Mouse (Mus musculus) forebrain, embryonic 12.5 days (tissue): ENCODE results near the gene Fam118b. TPM values are rescaled to one million over a fixed set of nuclear protein-coding genes. Genes with fewer than 3 reads are reported as not detected.

Source experiments
- ATAC-seq: fragments of 200-750 bp; cut with Nextera tagmentation; 2 replicates; pipeline ENCODE4 v1.8.0; 2017; ENCODE audit warnings: moderate TSS enrichment; ENCODE audit not compliant: low FRiP score
- H3K27ac ChIP-seq: fragments of 300-500 bp; sonication (generic); 2 replicates; pipeline ENCODE4 v1.5.1; 2016; ENCODE audit warnings: mild to moderate bottlenecking
- H3K27me3 ChIP-seq: fragments of 300-500 bp; sonication (generic); 2 replicates; pipeline ENCODE4 v1.6.1; 2016; ENCODE audit warnings: mild to moderate bottlenecking
- H3K36me3 ChIP-seq: fragments of 300-500 bp; sonication (generic); replicated peaks from 2 replicates; pipeline ENCODE4 v1.6.1; 2016; ENCODE audit warnings: mild to moderate bottlenecking
- H3K4me1 ChIP-seq: fragments of 300-500 bp; sonication (generic); 2 replicates; pipeline ENCODE4 v1.6.1; 2016
- H3K4me2 ChIP-seq: fragments of 300-500 bp; sonication (generic); 2 replicates; pipeline ENCODE4 v1.6.1; 2016; ENCODE audit warnings: mild to moderate bottlenecking, moderate library complexity
- H3K4me3 ChIP-seq: fragments of 300-500 bp; sonication (generic); replicated peaks from 2 replicates; pipeline ENCODE4 v1.5.1; 2016; ENCODE audit warnings: mild to moderate bottlenecking
- H3K9ac ChIP-seq: fragments of 300-500 bp; sonication (generic); 2 replicates; pipeline ENCODE4 v1.6.1; 2016; ENCODE audit warnings: mild to moderate bottlenecking
- H3K9me3 ChIP-seq: fragments of 300-500 bp; sonication (generic); 2 replicates; pipeline ENCODE4 v1.6.1; 2016
- WGBS: fragments of 180-500 bp; shearing (Covaris S2); methylation state at CpG from one replicate; pipeline ENCODE4 v1.1.7; 2016; 5-methylcytosine and 5-hydroxymethylcytosine counted together
- polyA plus RNA-seq: library from polyadenylated mRNA; unstranded; fragments of >200 nt; fragmentation: Nextera tagmentation; extraction: Ambion mirVana; gene quantifications from 2 replicates; pipeline ENCODE4 v1.2.1, GENCODE M21; 2016

Fam118b gene
- polyA plus RNA-seq, 1 experiment from 2014 or later, result 73.9 TPM

- Histone ChIP-seq H3K4me2 (no peak overlapping the region), H3K27me3 (peaks cover 21% of the 10 kb centered on the region), H3K36me3 (no peaks in the 10 kb centered on the region), H3K9me3 (no peaks in the 10 kb centered on the region), H3K27ac (no peak overlapping the region), H3K4me3 (no peak overlapping the region), H3K9ac (no peak overlapping the region), H3K4me1 (peaks cover 6% of the 10 kb centered on the region; the same call in 1 of the 2 replicates)
- 17% methylated on average over 7 of the region's 7 CpGs for WGBS
- ATAC-seq, result 0 out of 2 replicates have a peak, but pooled peaks have one; percentile 51
These were observed 22.4 kb upstream of the Fam118b start for GRCm38 (mm10) chr9:35289992-35290391.

DNA sequence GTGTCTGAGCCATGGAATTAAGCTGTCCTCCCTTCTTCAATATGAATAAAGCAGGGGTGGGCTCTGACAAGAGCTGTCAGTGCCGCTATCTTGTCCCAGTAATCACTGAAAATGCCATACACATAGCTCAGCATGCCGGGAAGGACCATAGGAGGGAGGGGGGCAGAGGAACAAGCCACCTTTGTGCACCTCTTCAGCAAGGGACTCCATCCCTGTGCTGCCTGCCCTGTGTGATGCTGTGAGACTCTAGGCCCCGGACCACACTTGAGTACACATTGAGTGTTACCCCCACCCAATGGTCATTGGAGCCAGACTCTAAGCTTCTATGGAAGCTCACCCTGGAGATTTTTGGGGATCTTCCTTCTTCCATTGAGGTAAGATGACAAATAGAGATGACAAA, 18.7 kb upstream of the Fam118b start:
- no peaks in the 10 kb centered on the region for H3K9me3 ChIP-seq
- H3K9ac ChIP-seq, result no peak overlapping the region
- H3K4me2 ChIP-seq, result no peak overlapping the region
- no peak overlapping the region for H3K27ac ChIP-seq
- 90% methylated on average over 3 of the region's 3 CpGs for WGBS
- H3K4me1 ChIP-seq, result peaks cover 16% of the 10 kb centered on the region
- no peaks in the 10 kb centered on the region for H3K36me3 ChIP-seq
- H3K4me3 ChIP-seq, result no peak overlapping the region
- ATAC-seq, result no peak
- peaks cover 23% of the 10 kb centered on the region for H3K27me3 ChIP-seq

DNA sequence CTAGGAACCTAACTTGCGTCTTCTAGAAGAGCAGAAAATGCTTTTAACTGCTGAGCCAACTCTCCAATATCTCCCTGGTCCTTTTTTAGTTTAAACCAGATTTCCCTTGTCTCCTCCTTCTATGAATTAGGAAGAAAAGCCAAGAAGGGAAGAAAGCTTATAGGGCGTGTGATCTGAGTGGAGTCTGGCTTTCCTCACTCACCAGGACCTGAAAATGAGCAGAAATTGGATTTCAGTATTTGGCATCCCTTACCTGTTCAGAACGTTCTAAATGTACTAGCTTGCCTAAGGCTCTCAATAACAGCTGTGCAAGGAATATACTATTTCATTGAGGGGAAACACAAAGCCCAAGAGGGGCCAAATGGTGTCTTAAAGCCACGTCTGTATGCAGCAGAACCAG, 16.7 kb upstream of the Fam118b start:
- no peak for ATAC-seq
- no peaks in the 10 kb centered on the region for H3K9me3 ChIP-seq
- H3K27ac ChIP-seq, result no peak overlapping the region
- H3K9ac ChIP-seq, result 0 out of 2 replicates have a peak overlapping the region, but pooled peaks have one; percentile 12
- H3K4me3 ChIP-seq, result no peak overlapping the region
- H3K4me2 ChIP-seq, result no peak overlapping the region
- 88% methylated on average over 4 of the region's 4 CpGs for WGBS
- H3K27me3 ChIP-seq, result peaks cover 23% of the 10 kb centered on the region
- peaks cover 9% of the 10 kb centered on the region for H3K4me1 ChIP-seq
- H3K36me3 ChIP-seq, result no peaks in the 10 kb centered on the region

GRCm38 (mm10) chr9:35283415-35284069, 15.9 kb upstream of the Fam118b start:
- 80% methylated on average over 13 of the region's 13 CpGs for WGBS
- H3K36me3 ChIP-seq, result no peaks in the 10 kb centered on the region
- H3K27me3 ChIP-seq, result peaks cover 21% of the 10 kb centered on the region
- no peak overlapping the region for H3K4me2 ChIP-seq
- no peak overlapping the region for H3K4me3 ChIP-seq
- 0 out of 2 replicates have a peak overlapping the region, but pooled peaks have one; percentile 12 for H3K9ac ChIP-seq
- ATAC-seq, result no peak
- H3K4me1 ChIP-seq, result peaks cover 9% of the 10 kb centered on the region
- no peak overlapping the region for H3K27ac ChIP-seq
- no peaks in the 10 kb centered on the region for H3K9me3 ChIP-seq

GRCm38 (mm10) chr9:35282851-35283200, 15.2 kb upstream of the Fam118b start:
- 74% methylated on average over 5 of the region's 5 CpGs for WGBS
- ATAC-seq, result peak; percentile 31; the same call in 1 of the 2 replicates
- H3K36me3 ChIP-seq, result peaks cover 3% of the 10 kb centered on the region
- no peak overlapping the region for H3K9ac ChIP-seq
- peaks cover 9% of the 10 kb centered on the region for H3K4me1 ChIP-seq
- no peak overlapping the region for H3K4me2 ChIP-seq
- no peak overlapping the region for H3K27ac ChIP-seq
- no peak overlapping the region for H3K4me3 ChIP-seq
- no peaks in the 10 kb centered on the region for H3K9me3 ChIP-seq
- peaks cover 15% of the 10 kb centered on the region for H3K27me3 ChIP-seq

GRCm38 (mm10) chr9:35282006-35282850, 14.6 kb upstream of the Fam118b start:
- Histone ChIP-seq H3K4me3 (no peak overlapping the region), H3K27me3 (peaks cover 10% of the 10 kb centered on the region), H3K27ac (no peak overlapping the region), H3K9ac (no peak overlapping the region), H3K36me3 (peaks cover 9% of the 10 kb centered on the region), H3K9me3 (no peaks in the 10 kb centered on the region), H3K4me2 (no peak overlapping the region), H3K4me1 (peaks cover 9% of the 10 kb centered on the region)
- peak; percentile 23; the same call in 1 of the 2 replicates for ATAC-seq
- WGBS, result 22% methylated on average over 5 of the region's 5 CpGs

DNA sequence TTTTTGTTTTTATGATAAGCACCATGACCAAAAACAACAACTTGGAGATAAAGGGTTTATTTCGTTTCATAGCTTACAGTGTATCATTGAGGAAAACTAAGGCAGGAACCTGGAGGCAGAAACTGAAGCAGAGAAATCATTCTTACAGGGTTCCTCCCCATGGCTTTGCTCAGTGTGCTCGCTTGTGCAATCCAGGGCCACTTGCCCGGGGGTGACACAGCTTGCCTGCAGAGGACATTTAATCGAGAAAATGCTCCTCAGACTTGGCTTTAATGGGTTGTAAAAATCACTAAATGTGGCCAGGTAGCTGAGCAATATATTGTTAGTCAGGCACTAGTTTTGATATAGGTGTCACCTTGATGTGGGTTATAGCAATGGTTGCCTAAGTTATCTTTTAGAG, 10.8 kb upstream of the Fam118b start:
- Histone ChIP-seq H3K36me3 (peaks cover 39% of the 10 kb centered on the region), H3K9me3 (no peaks in the 10 kb centered on the region), H3K4me2 (no peak overlapping the region), H3K4me1 (peaks cover 4% of the 10 kb centered on the region), H3K4me3 (no peak overlapping the region), H3K9ac (no peak overlapping the region), H3K27ac (no peak overlapping the region), H3K27me3 (peaks cover 3% of the 10 kb centered on the region; the same call in 1 of the 2 replicates)
- 86% methylated on average over 4 of the region's 4 CpGs for WGBS
- no peak for ATAC-seq

GRCm38 (mm10) chr9:35277855-35278365, 10.3 kb upstream of the Fam118b start:
- no peak overlapping the region for H3K4me3 ChIP-seq
- no peaks in the 10 kb centered on the region for H3K9me3 ChIP-seq
- no peak overlapping the region for H3K4me2 ChIP-seq
- 87% methylated on average over 3 of the region's 3 CpGs for WGBS
- no peak for ATAC-seq
- no peak overlapping the region for H3K27ac ChIP-seq
- no peaks in the 10 kb centered on the region for H3K4me1 ChIP-seq
- H3K9ac ChIP-seq, result no peak overlapping the region
- peaks cover 45% of the 10 kb centered on the region for H3K36me3 ChIP-seq
- no peaks in the 10 kb centered on the region for H3K27me3 ChIP-seq

- whole genome bisulfite sequencing, result 2% methylated on average over 21 of the region's 21 CpGs
- peak; percentile 58 for ATAC-seq
These were observed 541 bp upstream of the Fam118b start for GRCm38 (mm10) chr9:35267976-35268715.

DNA sequence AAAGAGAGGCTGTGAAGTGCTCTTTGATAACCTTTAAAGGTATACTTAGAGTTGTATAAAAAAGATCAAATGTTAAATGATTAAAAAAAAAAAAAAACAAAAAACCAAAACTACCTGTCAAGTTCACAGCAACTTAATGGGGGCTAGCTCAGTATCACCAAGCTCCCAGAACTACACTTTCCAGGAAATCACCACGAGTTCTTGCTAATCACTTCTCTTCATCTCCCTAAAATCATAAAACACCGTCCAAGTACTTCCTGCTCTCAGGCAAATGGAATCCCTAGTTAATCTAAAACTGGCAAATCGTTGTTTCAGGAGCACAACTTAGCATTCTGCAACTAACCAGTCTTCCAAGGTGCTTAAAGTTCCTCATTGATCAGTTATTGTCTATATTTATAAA, 3.1 kb downstream of the Fam118b start:
- Histone ChIP-seq H3K27me3 (no peaks in the 10 kb centered on the region), H3K4me3 (no peak overlapping the region), H3K36me3 (peaks cover 5% of the 10 kb centered on the region; the same call in 1 of the 2 replicates), H3K4me1 (peaks cover 17% of the 10 kb centered on the region), H3K27ac (no peak overlapping the region), H3K9me3 (no peaks in the 10 kb centered on the region), H3K4me2 (no peak overlapping the region), H3K9ac (no peak overlapping the region)
- ATAC-seq, result no peak
- 92% methylated on average over 3 of the region's 3 CpGs for WGBS

More at GRCm38 (mm10) chr9:35267976-35268715, 541 bp upstream of the Fam118b start:
- Histone ChIP-seq H3K27me3 (no peaks in the 10 kb centered on the region), H3K36me3 (peaks cover 16% of the 10 kb centered on the region), H3K27ac (no peak overlapping the region), H3K9me3 (no peaks in the 10 kb centered on the region), H3K4me3 (peak overlapping the region; percentile 61), H3K4me2 (peak overlapping the region; percentile 80), H3K9ac (peak overlapping the region; percentile 67), H3K4me1 (peaks cover 17% of the 10 kb centered on the region)

GRCm38 (mm10) chr9:35263431-35263830, 4.2 kb downstream of the Fam118b start:
- peaks cover 12% of the 10 kb centered on the region for H3K4me1 ChIP-seq
- no peak overlapping the region for H3K4me3 ChIP-seq
- no peak overlapping the region for H3K27ac ChIP-seq
- no peaks in the 10 kb centered on the region for H3K9me3 ChIP-seq
- 95% methylated on average over 2 of the region's 2 CpGs for WGBS
- no peaks in the 10 kb centered on the region for H3K27me3 ChIP-seq
- H3K9ac ChIP-seq, result no peak overlapping the region
- no peak overlapping the region for H3K4me2 ChIP-seq
- no peak for ATAC-seq
- peaks cover 5% of the 10 kb centered on the region; the same call in 1 of the 2 replicates for H3K36me3 ChIP-seq

GRCm38 (mm10) chr9:35262418-35262817, 5.2 kb downstream of the Fam118b start:
- H3K9me3 ChIP-seq, result no peaks in the 10 kb centered on the region
- no peak overlapping the region for H3K27ac ChIP-seq
- H3K9ac ChIP-seq, result no peak overlapping the region
- no peaks in the 10 kb centered on the region for H3K27me3 ChIP-seq
- no peak for ATAC-seq
- H3K4me2 ChIP-seq, result no peak overlapping the region
- no peak overlapping the region for H3K4me3 ChIP-seq
- H3K4me1 ChIP-seq, result peaks cover 9% of the 10 kb centered on the region
- peaks cover 5% of the 10 kb centered on the region; the same call in 1 of the 2 replicates for H3K36me3 ChIP-seq
- 91% methylated on average over 4 of the region's 4 CpGs for WGBS
